Mouse (Mus musculus): Measurements from ENCODE around the gene Wdr4.
"Not testable (repeated sequence)": the region's sequence is repeated elsewhere in the genome, so short reads cannot be mapped to it uniquely, and the experiment has no call there.

Wdr4 gene

DNA sequence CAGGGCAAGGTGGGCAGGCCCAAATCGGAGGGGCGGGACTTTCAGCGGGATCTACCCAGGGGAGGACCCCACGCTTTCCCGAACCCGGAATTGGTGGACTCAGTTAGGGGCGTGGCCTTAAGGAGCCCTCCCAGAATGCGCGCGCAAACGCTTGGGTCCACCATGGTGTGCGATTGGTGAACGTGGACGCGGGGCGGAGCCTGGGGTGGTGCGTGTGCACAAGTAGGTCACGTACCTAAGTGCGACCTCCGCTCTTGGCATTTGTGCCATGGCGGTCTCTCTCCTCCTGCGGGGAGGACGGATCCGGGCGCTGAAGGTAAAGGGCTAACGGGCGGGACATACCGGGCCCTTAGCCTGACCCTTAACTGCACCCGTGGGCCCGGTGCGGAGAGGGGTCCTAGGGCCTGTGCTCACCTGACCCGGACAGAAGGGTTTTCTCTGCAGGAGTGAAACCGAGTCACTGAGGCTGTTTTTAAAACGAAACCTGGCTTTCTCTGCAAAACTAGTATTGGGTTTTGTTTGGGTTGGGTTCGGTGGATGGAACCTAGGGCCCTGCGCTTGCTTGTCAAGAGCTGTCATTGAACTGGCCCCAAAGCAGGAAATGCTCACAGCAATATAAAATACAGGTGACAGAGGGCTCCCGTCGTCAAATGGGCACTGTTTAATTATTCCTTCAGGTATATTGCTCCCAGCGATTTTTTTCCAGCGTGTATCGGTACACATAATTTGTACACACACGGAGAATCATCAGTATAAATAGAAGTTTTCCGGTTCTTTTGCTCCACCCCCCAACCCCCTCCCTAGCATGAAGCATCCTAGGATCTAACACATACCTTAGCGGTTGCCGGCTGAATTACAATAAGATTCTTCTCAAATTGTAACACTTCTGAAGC, at the start of gene Wdr4, which contains the start of gene Ndufv3:
Wdr4 (minus strand) TSS at position 35 of the 893 bp plus-strand sequence.
Ndufv3 (plus strand) TSS at position 170 of the 893 bp plus-strand sequence.
- in situ Hi-C loops (cut with MboI; ENCODE audit: low pct_unique_long_range_greater_than_20kb in 1 of 2, low sequenced_read_pairs in 2 of 2, unreplicated experiment in 1 of 2), result loop anchor here in 1 of 2 experiments (5.0 kb wide), 1 partner anchor 127 kb away; no protein-coding TSS in a partner anchor

DNA sequence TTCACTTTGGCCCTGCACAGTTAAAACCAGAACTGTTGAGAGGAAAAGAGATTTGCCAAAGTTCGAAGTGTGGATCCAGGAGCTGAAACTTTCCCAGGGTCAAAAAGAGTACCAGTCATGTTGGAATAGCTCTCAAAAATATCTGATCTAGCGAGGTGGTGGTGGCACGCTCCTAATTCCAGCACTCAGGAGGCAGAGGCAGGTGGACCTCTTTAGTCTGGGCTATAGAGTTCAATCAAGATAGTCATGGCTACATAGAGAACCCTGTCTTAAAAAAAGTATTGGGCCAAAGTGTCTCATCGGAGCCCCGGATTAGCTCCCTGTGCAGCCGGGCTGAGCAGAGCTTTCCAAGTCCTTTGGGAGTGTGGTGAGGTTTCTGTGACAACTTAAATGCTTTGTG, 46.5 kb upstream of the Wdr4 start:
- in situ Hi-C loops (cut with MboI; ENCODE audit: low pct_unique_long_range_greater_than_20kb in 1 of 2, low sequenced_read_pairs in 2 of 2, unreplicated experiment in 1 of 2), result no loop called here

DNA sequence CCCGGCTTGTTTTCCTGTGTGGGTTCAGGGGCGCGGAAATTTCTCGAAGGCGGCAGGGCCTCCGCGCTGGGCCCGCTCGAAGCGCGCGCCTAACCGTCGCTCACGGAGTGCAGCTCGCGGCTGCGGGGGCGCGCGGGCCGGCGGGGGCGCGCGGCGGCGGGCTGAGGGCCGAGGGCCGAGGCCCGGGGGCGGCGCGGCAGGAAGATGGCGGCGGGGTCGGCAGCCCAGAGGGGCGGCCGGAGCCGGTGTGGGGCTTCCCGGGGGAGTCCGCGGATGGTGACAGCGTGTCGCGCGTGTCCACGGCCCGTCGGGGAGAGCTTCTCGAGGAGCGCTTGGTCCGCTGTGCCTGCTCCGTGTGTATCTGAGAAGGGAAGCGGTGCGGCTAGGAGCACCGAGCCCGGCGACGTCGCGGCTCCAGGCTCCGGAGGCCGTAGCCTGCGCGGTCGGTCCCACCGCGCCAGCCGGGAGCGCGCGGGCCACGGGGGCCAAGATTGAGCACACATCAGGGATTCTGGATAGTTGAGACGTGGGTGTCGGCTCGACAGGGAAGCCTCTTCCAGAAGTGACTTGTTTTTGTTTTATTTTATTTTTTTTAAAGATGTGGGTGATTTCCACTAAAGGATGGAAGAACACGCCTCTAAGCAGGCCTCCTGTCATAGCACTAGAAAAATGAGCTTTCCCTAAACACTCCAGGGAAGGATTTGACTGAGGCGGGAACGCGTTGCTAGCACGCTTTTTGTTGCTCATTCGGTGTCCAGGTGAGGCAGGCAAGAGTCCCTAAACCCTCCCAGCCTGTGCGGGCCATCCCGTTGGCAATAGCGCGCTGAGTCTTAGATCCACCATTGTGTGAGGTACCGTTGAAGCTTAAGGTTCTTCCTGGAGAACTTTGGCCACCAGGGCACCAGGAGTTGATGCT, 45.6 kb upstream of the Wdr4 start:
- in situ Hi-C loops (cut with MboI; ENCODE audit: low pct_unique_long_range_greater_than_20kb in 1 of 2, low sequenced_read_pairs in 2 of 2, unreplicated experiment in 1 of 2), result no loop called here

DNA sequence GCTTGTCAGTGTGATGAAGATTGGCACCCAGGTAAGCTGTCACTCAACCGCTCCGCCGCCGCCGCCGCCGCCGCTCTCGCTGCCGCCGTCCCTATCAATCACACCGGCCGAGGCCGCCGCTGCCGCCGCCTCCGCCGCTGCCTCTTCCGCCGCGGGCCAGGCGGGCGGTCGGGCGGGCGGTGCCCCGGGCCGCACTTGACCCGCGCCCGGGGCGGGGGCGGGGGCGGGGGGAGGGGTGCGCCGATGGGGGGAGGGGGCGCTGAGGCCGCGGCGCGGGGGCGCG, 45.0 kb upstream of the Wdr4 start:
- in situ Hi-C loops (cut with MboI; ENCODE audit: low pct_unique_long_range_greater_than_20kb in 1 of 2, low sequenced_read_pairs in 2 of 2, unreplicated experiment in 1 of 2), result no loop called here

DNA sequence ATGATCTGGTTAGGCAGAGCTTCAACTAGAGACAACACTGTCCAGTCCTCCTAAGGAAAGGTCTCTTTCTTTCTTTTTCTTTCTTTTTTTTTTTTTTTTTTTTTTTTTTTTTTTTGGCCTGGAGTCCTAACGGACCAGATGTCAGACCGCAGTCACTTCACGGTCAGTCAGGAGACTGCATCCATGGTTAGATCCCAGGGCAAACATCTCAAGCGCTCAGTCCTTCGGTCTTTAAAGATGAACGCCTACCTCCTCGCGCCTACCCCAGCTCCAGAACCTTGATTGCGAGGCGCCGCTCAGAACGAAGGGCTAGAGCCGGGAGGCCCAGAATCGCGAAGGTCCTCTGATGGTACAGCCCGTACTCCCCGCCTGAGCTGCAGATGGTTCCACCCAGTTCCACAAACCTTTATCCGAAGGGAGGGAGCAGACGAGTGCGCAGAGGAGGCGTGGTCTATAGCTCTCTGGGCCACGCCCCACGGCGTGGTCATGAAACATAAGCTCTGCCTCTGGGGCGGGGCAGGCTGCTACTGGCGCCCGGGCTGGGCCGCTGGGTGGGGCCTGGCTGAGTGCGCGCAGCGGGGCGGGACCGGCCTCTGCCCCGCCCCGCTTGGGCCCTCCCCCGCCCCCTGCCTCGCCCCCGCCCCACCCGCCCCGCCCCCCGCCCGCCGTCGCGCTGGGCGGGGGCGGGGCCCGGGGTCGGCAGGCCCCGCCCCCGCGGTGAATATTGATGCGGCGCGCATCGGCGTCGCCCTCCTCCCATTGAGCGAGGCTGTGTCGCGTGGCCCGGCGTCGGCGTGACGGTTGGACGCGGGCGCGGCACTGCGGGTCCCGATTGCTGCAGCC, 44.5 kb upstream of the Wdr4 start, which contains the start of gene Pknox1:
Pknox1 (plus strand) TSS at position 720 of the 843 bp plus-strand sequence.
- in situ Hi-C loops (cut with MboI; ENCODE audit: low pct_unique_long_range_greater_than_20kb in 1 of 2, low sequenced_read_pairs in 2 of 2, unreplicated experiment in 1 of 2), result no loop called here

DNA sequence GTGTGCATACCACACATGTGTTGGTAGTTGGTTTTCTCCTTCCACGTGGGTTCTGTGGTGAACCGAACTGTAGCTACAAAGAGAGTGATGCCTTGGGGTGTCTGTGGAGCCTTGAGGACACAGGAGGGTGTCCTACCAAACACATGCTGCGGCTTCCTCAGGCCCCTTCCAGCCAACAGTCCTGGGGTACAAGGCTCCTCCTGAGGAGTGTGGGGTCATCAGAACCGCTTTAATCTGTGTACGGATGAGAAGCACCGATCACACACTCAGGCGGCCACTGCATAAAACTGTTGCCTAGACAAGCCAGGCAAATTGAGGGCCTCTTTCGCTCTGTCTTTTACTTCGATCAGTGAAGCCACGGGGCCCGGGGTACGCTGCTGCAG, 43.8 kb upstream of the Wdr4 start:
- in situ Hi-C loops (cut with MboI; ENCODE audit: low pct_unique_long_range_greater_than_20kb in 1 of 2, low sequenced_read_pairs in 2 of 2, unreplicated experiment in 1 of 2), result no loop called here

DNA sequence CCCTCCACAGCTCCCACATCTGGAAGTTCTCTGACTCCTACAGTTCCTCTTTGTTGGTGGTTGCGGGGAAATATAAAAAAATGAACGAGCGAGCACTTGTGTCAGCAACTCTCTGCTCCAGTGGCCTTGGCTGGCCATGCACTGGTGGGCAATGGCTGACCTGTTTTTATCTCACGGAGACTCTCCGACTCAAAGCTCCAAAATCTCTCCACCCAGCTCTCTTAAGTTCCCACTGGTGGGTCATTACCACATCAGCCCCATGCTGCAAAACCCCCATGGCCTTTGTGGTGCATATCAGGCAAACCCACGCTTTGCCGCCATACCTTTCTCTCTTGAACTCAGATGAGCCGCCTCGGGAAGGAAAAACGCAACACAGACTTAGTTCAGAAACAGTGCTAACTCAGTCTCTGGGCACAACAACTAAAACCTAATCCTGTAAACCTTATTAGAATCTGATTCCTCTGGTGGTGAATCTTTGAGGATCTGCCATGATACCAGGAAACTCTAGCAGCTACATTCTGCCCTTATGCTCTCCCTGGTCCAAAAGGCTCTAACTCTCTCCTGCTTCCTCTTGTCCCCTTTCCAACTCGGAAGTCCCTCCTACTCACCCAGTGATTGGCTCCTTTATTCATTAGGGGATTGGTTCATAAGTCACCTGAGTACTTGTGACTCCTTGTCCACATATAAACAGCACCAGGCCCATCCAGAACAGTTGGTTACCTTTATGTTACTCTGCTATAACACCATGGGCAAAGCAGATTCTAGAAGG, 39.4 kb upstream of the Wdr4 start:
- in situ Hi-C loops (cut with MboI; ENCODE audit: low pct_unique_long_range_greater_than_20kb in 1 of 2, low sequenced_read_pairs in 2 of 2, unreplicated experiment in 1 of 2), result no loop called here

DNA sequence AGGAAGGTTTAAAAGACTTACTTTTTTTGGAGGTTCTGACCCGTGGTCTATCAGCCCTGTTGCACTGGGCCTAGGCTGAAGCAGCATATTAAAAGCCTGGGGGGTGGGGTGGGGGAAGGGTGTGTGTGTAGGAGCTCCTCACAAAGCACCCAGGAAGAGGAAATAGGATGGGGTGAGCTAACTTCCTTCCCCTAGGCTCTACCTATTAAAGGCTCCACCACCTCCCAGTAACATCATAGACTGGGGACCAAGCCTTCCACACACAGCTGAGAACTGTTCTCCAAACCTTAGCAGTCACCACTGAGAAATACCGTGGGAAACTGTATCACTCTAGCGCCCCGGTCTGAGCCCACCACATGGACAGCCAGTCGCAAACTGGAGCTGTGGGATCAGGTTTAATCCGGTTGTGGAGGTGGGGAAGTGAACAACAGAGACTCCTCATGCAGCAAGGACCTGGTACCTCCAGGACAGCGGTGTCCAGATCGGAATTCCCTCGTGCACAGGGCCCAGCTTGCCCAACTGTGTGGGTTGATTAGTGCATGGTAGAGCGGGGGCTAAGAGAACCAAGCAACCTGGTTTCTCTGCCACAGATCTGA, 38.3 kb upstream of the Wdr4 start:
- in situ Hi-C loops (cut with MboI; ENCODE audit: low pct_unique_long_range_greater_than_20kb in 1 of 2, low sequenced_read_pairs in 2 of 2, unreplicated experiment in 1 of 2), result no loop called here

DNA sequence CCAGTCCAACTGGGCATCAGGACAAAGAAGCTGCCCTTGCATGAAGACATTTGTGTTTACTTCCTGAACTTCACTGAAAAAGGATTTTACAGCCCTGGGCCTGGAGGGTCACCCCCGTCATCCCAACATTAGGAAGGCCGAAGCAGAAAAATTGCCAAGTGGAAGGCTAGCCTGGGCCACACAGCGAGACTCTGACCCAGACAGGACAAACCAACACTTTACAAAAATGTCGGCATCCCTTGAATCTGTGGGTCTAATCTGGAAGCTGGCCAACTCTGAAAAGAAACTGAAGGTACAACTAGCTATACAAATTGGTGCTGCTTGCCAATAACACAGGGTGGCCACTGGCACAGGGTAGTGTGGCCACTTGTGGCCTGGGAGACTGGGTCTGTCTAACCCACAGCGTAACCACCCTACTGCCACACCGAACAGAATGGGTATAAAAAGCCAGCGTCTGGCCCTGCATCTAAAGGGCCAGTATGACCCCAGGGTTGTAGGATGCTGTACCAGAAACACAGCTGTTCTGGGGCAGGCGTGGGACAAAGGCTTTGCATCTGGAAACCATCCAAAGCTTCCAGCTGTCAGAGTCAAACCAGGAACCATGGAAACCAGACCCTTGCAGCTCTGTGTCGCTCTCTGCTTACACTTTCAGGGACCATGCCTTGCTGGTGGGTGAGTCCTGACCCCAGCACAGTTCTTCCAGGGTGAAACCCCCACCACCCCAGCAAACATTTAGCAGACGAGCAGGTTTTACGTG, 37.5 kb upstream of the Wdr4 start:
- in situ Hi-C loops (cut with MboI; ENCODE audit: low pct_unique_long_range_greater_than_20kb in 1 of 2, low sequenced_read_pairs in 2 of 2, unreplicated experiment in 1 of 2), result no loop called here

DNA sequence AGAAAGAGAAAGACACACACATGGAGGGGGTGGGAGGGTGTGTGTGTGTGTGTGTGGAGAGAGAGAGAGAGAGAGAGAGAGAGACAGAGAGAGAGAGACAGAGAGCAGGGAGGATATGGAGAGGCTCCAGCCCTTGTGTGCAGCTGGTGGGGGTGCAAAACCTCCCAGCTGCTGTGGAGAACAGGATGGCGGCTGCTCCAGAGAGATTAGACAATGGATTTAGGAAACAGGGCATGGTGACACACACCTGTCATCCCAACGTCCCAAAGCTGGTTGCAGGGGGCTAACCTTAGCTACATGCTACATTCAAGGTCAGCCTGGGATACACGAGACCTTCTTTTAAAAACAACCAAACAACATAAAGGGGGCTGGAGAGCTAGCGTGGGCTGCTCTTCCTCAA, 36.5 kb upstream of the Wdr4 start:
- in situ Hi-C loops (cut with MboI; ENCODE audit: low pct_unique_long_range_greater_than_20kb in 1 of 2, low sequenced_read_pairs in 2 of 2, unreplicated experiment in 1 of 2), result no loop called here

DNA sequence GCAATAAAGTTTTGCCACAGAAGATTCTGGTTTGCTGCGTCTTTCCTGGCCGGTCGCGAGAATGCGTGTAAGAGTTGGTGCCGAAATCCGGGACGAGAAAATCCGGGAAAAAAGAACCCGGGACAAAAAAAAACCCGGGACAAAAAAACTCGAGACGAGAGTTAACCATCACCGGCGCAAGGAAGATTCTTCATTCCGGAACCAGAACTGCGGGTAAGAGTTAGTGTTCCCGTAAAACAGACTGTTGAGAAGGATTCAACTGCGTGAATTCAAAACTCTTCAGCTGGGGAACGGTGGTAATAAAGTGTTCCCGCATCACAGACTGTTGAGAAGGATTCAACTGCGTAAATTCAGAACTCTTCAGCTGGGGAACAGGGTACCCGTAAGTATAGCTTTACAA, 32.8 kb upstream of the Wdr4 start:
- in situ Hi-C loops (cut with MboI; ENCODE audit: low pct_unique_long_range_greater_than_20kb in 1 of 2, low sequenced_read_pairs in 2 of 2, unreplicated experiment in 1 of 2), result not testable (repeated sequence)

DNA sequence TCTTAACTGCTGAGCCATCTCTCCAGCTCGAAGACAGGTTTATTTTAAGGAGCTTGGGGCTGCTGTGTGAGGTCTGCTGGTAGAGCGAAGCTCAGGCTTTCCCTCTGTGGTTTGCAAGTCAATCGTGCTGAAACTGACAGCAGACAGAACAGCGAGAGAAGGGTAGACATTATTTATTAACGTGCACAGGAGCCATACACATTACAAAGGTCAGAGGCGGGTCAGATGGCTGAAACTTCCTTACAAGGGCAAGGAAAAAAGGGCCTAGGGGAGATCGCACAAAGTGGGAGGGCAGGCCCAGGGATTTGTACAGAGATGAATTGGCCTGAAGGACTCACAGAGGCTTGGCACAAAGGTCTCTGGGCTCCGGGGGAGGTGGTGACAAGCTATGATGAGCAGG, 29.6 kb upstream of the Wdr4 start:
- in situ Hi-C loops (cut with MboI; ENCODE audit: low pct_unique_long_range_greater_than_20kb in 1 of 2, low sequenced_read_pairs in 2 of 2, unreplicated experiment in 1 of 2), result no loop called here

DNA sequence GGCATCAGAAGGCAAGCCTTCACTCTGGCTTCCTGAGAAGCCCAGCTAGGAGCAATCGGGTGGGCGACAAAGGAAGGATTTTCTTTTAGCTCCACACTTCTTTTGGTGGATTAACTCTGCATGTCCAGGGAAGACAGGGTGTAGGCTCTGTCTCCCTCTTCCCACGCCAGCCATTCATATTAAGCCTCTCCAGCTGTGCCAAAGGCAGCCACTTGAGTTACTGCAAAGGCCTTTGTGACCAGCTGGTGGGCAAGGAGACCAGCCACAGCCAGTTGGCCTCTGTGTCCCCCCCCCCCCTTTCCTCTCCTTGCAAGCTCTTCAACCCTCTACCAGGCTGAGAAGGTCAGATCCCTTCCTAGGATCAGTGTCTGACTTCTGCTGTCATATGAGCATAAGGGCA, 28.2 kb upstream of the Wdr4 start:
- in situ Hi-C loops (cut with MboI; ENCODE audit: low pct_unique_long_range_greater_than_20kb in 1 of 2, low sequenced_read_pairs in 2 of 2, unreplicated experiment in 1 of 2), result no loop called here

DNA sequence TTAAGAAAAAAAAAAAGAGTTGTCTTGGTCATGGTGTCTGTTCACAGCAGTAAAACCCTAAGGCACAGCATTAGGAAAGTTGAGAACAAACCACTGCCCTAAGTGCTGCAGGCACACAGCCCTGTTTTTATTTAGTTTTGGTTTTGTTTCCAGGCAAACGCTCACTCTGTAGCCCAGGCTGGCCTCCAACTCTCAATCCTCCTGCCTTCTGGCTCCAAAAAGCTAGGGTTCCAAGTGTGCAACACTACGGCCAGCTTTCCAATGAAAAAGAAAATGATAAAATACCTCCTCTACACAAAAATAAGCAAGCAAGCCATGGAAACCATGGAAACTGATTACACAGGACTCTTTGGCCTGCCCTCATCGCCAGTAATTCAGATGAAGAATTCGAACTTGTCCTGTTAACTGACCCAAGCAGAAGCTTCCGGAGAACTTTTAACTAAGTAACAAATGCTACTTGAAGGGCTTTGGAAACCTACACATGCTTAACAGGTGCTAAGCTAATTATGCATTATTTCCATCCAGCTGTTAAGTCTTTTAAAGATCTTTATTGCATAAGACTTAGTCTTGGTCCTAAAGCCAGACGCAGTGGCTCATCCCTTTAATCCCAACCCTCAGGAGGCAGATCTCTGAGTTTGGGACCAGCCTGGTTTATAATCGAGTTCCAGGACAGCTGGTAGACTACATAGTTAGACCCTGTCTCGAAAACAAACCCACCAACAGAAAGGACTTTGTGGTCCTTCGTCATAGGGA, 26.8 kb upstream of the Wdr4 start:
- in situ Hi-C loops (cut with MboI; ENCODE audit: low pct_unique_long_range_greater_than_20kb in 1 of 2, low sequenced_read_pairs in 2 of 2, unreplicated experiment in 1 of 2), result no loop called here

DNA sequence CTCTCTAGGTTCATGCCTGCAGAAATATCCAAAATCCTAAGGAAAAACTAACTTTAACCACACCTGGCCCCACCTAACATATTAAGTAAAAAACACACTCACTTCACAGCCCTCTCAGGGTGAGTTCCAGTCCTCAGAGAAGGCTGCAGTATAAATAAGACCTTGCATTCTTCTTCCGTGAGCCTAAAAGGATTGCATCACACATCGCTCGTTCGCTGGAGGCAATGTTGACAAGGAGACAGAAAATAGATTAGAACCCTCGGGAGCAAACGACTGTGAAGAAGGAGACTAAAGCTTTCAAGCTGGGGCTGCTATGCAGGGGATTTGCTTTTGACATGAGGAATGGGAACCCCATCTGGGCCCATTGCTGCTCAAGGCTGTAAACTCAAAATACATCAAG, 23.8 kb upstream of the Wdr4 start:
- in situ Hi-C loops (cut with MboI; ENCODE audit: low pct_unique_long_range_greater_than_20kb in 1 of 2, low sequenced_read_pairs in 2 of 2, unreplicated experiment in 1 of 2), result no loop called here

DNA sequence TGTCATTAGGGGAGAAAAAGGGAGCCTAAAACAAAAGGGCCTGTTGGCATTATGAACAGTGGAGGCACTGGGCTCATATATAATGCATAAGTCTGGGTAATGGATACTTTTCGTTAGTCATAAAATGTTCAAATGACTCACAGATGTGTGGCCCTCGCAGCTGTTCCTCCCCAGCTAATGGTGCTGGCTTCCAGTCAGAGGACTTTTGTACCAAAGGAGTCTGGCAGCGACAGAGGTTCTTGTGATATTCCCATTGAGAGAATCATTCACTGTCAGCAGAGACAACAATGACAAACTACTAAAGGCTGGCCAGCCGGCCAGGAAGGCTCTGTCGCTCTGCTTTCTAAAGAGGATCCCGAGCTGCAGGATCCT, 21.7 kb upstream of the Wdr4 start:
- in situ Hi-C loops (cut with MboI; ENCODE audit: low pct_unique_long_range_greater_than_20kb in 1 of 2, low sequenced_read_pairs in 2 of 2, unreplicated experiment in 1 of 2), result no loop called here
